In the genomic region with DNA sequence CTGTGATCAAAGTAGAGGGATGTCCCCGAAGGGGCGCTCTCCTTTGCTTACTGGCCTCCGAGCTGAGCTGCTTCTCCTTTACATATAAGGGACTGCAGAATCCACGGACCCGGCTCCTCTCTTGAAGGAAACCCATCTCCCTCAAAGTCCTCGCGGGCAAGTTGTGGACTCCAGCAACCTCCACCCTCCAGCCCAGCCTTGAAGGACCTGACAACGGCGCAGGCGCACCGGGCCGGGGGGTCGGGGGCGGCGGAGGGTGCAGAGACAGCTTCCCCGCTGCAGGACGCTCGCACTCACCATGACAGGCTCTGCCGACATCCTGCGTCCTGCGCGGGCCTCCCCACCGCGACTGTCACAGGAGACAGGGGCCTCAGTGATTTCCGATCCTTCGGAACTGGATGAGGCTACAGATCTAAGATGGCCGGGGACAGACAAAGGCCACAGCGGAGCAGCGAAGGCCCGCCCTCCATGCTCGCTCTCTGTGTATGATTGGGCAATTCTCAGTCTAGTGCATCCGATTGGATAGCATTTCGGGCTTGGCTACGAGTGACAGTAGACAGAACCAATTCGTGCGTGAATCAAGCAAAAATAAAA, we compare ENCODE assay signal across 8 mouse cellular contexts. TPM values are rescaled to one million over a fixed set of nuclear protein-coding genes. Genes with fewer than 3 reads are reported as not detected.
DNase-seq lines count a peak whose midpoint lies in the region; ATAC-seq and TF ChIP-seq lines count a peak whose summit lies in the region.

A gene (minus strand): TSS at position 440 of the 594 bp plus-strand sequence.

- no peak for TF ChIP-seq POLR2A in bone marrow macrophage, adult 2 months (IDR thresholded peaks at IDR 0.05; ENCODE audit: borderline replicate concordance, low read depth, low read length)
- peak; percentile 70 for TF ChIP-seq POLR2A in embryonic fibroblast, embryonic 13.5 days (IDR thresholded peaks at IDR 0.05; ENCODE audit: low read depth, low read length)

- peaks cover 5% of the 10 kb centered on the region; the same call in 1 of the 2 replicates for H3K4me1 ChIP-seq in bone marrow macrophage, adult 2 months (ENCODE audit: control insufficient read depth, insufficient read depth, low read length)
- H3K4me1 ChIP-seq in embryonic fibroblast, embryonic 13.5 days (ENCODE audit: control insufficient read depth, insufficient read depth, low read length) = peaks cover 12% of the 10 kb centered on the region
- H3K4me1 ChIP-seq in kidney, embryonic 14.5 days (ENCODE audit: control insufficient read depth, insufficient read depth, low read length) = peaks cover 13% of the 10 kb centered on the region
- H3K4me1 ChIP-seq in limb, embryonic 15.5 days = peaks cover 18% of the 10 kb centered on the region

- peak; percentile 100 for ATAC-seq in kidney, embryonic 14.5 days (ENCODE audit: low FRiP score, low TSS enrichment)
- ATAC-seq in limb, embryonic 15.5 days (ENCODE audit: insufficient number of reproducible peaks, low FRiP score, low TSS enrichment, low read depth) = peak; percentile 100

- peak within 1 kb of the TSS; percentile 58 for H3K27ac ChIP-seq in bone marrow macrophage, adult 2 months (ENCODE audit: insufficient read depth, low read depth, low read length)
- peak within 1 kb of the TSS; percentile 85 for H3K27ac ChIP-seq in embryonic fibroblast, embryonic 13.5 days (ENCODE audit: insufficient read depth, low read length)
- H3K27ac ChIP-seq in kidney, embryonic 14.5 days (ENCODE audit: low read depth, low read length) = peak within 1 kb of the TSS; percentile 96
- H3K27ac ChIP-seq in limb, embryonic 15.5 days = peak within 1 kb of the TSS; percentile 98

- peak within 1 kb of the TSS; percentile 88 for H3K4me3 ChIP-seq in bone marrow macrophage, adult 2 months (ENCODE audit: insufficient read depth, low read length)
- peak within 1 kb of the TSS; percentile 89 for H3K4me3 ChIP-seq in embryonic fibroblast, embryonic 13.5 days (ENCODE audit: insufficient read depth, low read length)
- H3K4me3 ChIP-seq in kidney, embryonic 14.5 days (ENCODE audit: low read length) = peak within 1 kb of the TSS; percentile 85
- peak within 1 kb of the TSS; percentile 79 for H3K4me3 ChIP-seq in limb, embryonic 15.5 days

- no peaks in the 10 kb centered on the region for H3K9me3 ChIP-seq in kidney, embryonic 14.5 days (ENCODE audit: control insufficient read depth, low read length)
- no peaks in the 10 kb centered on the region for H3K9me3 ChIP-seq in limb, embryonic 15.5 days

- peak; percentile 95 for DNase-seq in A20 (ENCODE audit: low read depth, low spot score)
- DNase-seq in heart, adult 9 months (ENCODE audit: low spot score in 2 of 2) = peak; percentile 96 to 98
- peak; percentile 80 to 86 for DNase-seq in monocyte, adult 2 months (ENCODE audit: low read depth in 1 of 2, low spot score in 2 of 2)
- peak; percentile 89 to 92 for DNase-seq in spleen, postnatal 36 days (ENCODE audit: low spot score in 2 of 2)

- H3K36me3 ChIP-seq in kidney, embryonic 14.5 days (ENCODE audit: control insufficient read depth, insufficient read depth, low read length) = peaks cover 19% of the 10 kb centered on the region
- peaks cover 12% of the 10 kb centered on the region for H3K36me3 ChIP-seq in limb, embryonic 15.5 days

- H3K9ac ChIP-seq in kidney, embryonic 14.5 days (ENCODE audit: low read depth, low read length) = peak within 1 kb of the TSS; percentile 98
- H3K9ac ChIP-seq in limb, embryonic 15.5 days = peak within 1 kb of the TSS; percentile 99

- H3K27me3 ChIP-seq in kidney, embryonic 14.5 days (ENCODE audit: control insufficient read depth, insufficient read depth, low read length) = no peaks in the 10 kb centered on the region
- H3K27me3 ChIP-seq in limb, embryonic 15.5 days = no peaks in the 10 kb centered on the region

- under 1% methylated on average over 36 of the region's 36 CpGs for WGBS in kidney, embryonic 14.5 days
- WGBS in limb, embryonic 15.5 days = under 1% methylated on average over 36 of the region's 36 CpGs

- TF ChIP-seq CTCF in bone marrow macrophage, adult 2 months (IDR thresholded peaks at IDR 0.05; ENCODE audit: low read depth, low read length) = no peak
- no peak for TF ChIP-seq CTCF in embryonic fibroblast, embryonic 13.5 days (IDR thresholded peaks at IDR 0.05; ENCODE audit: borderline replicate concordance, insufficient read depth, low read length)

- peak within 1 kb of the TSS; percentile 50 for H3K4me2 ChIP-seq in kidney, embryonic 14.5 days (replicated peaks; ENCODE audit: low read depth, low read length)
- H3K4me2 ChIP-seq in limb, embryonic 15.5 days = peak within 1 kb of the TSS; percentile 50

RNA-seq across cellular contexts. Expression of the gene that starts here (rescaled TPM):
- polyA plus RNA-seq in bone marrow macrophage, adult 2 months (2012; ENCODE audit: insufficient read depth, insufficient read length, missing spikeins) = 7.9 and 9.7 TPM in 2 replicates
- polyA plus RNA-seq in embryonic fibroblast, embryonic 13.5 days (2011; ENCODE audit: insufficient read length, low read depth, missing spikeins) = 33.2 and 34.0 TPM in 2 replicates
- polyA plus RNA-seq in kidney, embryonic 14.5 days (2014; fragmentation: Nextera tagmentation; extraction: Ambion mirVana) = 15.7 and 30.3 TPM in 2 replicates
- 32.8 and 34.5 TPM in 2 replicates for polyA plus RNA-seq in limb, embryonic 15.5 days (2015; fragmentation: Nextera tagmentation; extraction: Ambion mirVana)

Comparison
In these comparisons a context has a peak if more than half of its experiments do, and no peak if none do; other contexts are left out.
1. Peak in every context shown above with its lines: DNase-seq, ATAC-seq, H3K4me3 ChIP-seq and H3K27ac ChIP-seq.